Mouse (Mus musculus) left cerebral cortex, postnatal 36 days (tissue): ENCODE measurements at regions not wholly inside any gene's neighbourhood (a gene's known extent, or its start where the extent isn't known, plus 50 kb on each side); places are given as distances from the start of the nearest gene placed in this dataset.
"Not testable (repeated sequence)": the region's sequence is repeated elsewhere in the genome, so short reads cannot be mapped to it uniquely, and the experiment has no call there.

Experiments used
- DNase-seq, 2 experiments: peaks; one replicate each; pipeline ENCODE4 v3.0.0; 2021 to 2022; ENCODE audit warnings: low spot score in 2 of 2, mixed read lengths in 1 of 2
- intact Hi-C: fragments of 180-260 bp; cut with DNase I; formaldehyde crosslinking; loops from one replicate; pipeline ENCODE4 v1.15.1; 2025

DNA sequence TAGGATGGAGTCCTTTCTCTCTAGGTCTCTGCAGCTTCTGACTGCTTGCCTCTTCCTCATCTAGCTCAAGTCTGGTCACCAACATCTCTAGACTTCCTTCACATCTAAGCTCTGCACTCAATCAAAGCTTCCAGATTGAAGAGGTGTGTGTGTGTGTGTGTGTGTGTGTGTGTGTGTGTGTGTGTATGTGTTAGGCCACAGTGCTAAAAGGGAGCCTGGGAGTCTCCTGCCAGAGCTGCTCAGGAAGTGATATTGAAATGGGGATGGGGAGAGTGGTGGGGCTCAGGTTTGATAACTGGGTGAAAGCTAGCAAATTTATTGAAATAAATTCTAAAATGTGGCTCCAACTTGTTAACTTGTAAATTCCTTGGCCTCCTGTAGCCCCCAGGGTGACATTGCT is 73.3 kb downstream of the Gm31371 start:
- intact Hi-C loops, DNase-seq: not testable (repeated sequence)

DNA sequence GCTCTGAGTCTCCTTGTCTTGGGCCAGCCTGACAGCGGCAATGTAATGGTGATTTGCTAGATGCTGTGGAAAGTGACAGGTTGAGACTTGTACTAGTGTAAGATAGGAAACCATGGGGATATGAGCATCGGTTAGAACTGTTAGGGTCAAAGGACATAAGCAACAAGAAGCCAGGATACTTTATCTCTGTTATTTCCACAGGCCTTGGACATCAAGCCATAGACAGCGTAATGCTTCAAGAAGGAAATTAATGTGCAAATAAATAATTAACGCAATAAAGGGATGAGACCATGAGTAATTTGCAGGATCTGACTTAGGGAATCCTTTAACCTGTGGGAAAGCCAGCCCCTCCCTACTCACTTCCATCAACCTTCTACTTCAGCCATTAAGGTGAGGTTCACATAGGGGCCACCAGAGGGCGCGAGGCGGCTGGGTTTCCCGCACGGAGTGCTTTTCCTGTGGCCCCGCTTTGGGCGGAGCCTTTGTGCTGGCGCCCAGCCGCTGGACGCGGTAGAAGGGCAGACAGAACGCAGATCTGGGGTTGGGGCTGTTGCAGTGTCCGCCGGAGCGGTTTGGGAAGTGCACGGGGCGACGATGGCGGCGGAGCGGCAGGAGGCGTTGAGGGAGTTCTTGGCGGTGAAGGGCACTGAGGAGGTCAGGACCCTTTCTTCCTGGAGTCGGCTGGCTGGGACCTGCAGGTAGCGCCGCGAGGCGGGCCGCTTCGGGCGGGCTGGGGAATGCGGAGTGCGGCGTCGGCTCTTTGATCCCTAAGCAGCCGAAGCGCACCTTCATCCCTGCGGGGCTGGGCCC is 76.5 kb downstream of the Gm31371 start:
- DNase-seq = peak; percentile 26 to 27
- intact Hi-C loops = no loop called here

DNA sequence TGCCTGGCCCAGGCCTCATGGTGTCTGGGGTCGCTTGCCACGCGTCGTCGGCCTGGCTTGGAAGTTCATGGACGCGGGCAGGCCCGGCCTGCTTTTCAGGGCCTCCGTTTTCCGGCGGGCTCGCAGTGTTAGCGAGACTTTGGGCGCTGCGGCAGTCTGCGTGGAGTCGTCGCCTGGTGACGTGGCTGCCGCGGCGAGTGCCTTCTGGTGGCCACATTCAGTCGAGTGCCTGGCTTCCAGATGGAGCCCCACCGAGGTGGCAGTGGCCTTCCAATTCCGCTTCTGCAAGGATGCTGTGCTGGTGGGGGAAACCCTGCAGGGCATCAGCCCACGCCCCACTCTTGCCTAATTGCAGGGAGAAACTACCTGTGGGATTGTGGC is 77.1 kb downstream of the Gm31371 start:
- DNase-seq, intact Hi-C loops: not testable (repeated sequence)

DNA sequence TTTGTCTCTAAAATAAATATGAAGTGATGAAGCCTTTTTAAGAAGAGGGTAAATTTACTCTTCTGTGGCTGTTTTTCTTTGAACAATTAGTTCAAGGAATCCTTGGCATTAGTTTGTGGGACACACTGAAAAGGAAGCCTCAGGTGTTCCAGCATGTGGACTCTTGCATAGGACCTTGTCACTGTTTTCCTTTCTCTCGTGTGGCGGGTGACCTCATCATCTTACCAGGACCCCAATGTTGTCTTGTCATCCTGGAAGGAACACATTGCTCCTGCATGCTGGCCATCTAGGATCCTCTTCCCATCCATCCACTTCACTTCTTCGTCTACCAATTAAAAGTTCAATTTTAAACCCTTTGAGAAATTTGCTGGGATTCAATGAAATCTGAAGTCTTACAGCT is 104.9 kb downstream of the Gm31371 start:
- intact Hi-C loops = not testable (repeated sequence)
- DNase-seq = peak in 1 of 2 experiments; percentile 22

DNA sequence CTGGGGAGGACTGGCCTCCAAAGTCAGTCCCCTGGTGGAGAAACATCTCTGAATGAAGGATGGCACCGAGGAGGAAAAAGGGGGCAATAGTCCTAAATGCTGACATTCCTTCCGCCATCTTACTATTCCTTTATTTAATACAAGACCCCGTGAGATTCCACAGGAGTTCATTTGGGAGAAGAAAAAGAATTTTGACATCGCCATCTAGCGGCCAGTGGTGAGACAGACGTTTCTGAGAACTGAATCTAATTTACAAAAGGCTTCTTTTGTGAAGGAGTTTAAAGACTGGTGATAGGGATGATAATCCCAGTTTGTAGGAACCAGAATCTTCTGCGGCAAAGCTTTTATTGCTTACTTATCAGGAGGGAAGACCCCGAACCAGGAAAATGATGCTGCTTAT is 107.8 kb downstream of the Gm31371 start:
- DNase-seq, intact Hi-C loops: not testable (repeated sequence)

DNA sequence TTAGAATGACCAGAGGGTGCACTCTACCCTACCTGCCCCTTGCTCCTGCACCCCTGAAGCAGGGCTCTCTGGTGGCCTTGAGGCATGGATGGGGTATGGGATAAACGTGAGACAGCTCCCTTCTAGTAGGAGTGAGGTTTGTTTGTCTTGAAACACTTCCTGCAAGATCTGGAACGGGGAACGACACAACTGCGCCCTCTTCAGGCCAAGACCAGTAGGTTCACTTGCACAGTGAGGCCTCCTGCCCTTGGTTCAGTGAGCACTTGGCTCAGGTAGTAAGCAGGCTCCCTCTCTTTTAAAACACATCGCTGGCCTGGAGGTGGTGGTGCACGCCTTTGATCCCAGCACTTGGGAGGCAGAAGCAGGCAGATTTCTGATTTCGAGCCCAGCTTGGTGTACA is 110.1 kb downstream of the Gm31371 start:
- intact Hi-C loops, DNase-seq: not testable (repeated sequence)

DNA sequence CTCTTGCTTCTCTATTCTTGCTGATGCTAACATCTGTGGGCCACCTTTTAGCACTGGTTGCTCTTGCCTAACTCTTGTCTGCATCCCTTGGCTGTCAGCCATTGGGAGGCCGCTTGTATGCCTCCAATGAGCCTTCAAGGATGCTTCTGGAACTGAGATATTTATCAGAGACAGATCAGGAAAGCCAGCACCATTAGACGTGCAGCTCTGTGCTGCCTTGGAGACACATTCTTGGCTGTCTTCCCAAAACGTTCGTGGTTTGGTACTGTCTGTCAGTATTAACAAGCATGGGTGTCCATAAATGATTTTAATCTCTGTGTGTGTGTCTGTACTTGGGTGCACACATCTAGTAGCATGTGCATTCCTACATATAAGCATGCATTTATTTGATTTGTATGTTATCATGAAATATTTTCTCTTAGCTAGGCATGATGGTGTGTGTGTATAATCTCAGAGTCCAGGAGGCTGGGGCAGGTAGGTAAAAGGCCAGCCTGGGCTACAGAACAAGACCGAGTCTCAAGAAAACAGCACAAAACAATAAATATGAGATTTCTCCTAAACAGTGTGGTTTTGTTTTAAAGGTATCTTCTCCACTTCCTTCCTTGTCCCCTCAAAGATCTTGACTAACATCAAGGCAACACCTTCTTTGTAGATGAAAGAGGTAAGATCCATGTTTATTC is 111.4 kb downstream of the Gm31371 start:
- intact Hi-C loops, DNase-seq: not testable (repeated sequence)

DNA sequence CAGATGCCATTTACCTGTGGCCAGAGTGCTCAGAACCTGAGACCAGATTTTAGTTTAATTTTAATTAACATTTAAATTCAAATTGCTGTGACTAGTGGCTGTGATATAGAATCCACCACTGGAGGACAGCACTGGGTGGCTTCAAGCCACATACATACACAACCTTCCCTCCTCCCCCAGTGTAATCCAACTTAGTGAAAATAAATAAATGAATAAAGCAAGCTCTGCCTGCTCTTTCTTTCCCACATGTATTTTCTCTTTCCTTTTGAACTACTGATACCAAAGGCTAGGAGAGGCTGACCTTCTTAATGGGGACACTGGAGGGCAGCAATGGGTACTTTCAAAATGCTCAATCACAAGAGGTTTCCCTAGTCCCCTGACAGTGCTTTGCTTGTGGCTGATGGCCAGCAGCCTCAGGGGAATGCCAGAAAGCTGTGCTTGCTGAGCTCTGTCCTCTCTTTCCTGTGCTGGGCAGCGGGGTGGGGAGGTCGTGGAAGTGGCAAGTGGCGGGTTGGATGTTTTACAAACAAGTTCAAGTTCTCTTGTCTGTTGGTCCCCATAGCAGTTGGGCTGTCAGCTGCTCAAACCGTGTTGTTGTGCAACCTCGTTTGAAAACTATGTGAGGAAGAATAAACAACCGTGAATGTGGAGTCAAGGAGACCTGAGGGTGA is 112.4 kb downstream of the Gm31371 start:
- intact Hi-C loops, DNase-seq: not testable (repeated sequence)

DNA sequence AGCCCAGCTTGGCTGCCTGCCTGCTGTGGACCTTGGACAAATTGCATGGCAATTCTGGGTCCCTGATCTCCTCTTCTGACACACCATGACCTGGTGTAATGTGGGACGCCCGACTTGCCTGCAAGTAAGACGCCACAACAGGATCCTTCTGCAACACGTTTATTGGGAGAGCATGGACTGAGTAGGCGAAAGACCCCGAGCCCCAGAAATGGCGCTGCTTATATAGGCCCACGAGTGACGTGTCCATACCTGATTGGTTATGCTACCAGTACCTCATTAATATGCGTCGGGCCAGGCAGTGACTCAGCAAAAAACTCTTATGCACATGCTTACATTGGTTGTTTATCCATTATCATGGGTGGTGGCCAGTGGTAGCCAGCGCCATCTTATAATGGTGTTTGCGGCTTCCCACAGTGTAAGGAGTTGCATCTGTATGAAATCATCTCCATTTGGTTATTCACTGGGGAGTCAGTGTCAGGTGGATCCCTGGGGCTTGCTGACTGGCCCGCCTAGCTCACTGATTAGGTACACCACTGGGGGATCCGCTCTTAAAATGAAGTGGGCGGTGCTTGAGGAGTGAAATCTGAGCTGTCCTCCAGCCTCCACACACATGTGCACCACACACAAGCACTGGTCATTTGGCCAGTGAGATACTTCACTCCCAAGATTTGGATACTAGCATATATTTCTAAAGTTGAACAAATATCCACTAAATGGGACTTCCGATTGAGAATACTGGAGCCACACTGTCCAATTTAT is 113.1 kb downstream of the Gm31371 start:
- intact Hi-C loops = not testable (repeated sequence)
- DNase-seq = peak; percentile 16 to 36

DNA sequence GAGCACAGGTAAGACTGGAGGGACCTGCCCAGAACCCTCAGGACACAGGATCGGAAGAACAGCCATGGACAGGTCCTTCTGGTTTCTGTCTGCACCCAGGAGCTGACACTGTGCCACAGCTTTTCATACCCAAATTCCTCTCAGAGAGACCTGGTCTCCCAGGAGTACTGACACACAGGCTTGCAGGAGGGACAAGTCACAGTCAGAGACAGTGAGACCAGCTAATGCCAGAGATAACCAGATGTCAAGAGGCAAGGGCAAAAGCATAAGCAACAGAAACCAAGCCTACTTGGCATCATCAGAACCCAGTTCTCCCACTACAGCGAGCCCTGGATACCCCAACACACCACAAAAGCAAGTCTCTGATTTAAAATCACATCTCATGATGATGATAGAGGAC is 122.3 kb downstream of the Gm31371 start:
- intact Hi-C loops = not testable (repeated sequence)

DNA sequence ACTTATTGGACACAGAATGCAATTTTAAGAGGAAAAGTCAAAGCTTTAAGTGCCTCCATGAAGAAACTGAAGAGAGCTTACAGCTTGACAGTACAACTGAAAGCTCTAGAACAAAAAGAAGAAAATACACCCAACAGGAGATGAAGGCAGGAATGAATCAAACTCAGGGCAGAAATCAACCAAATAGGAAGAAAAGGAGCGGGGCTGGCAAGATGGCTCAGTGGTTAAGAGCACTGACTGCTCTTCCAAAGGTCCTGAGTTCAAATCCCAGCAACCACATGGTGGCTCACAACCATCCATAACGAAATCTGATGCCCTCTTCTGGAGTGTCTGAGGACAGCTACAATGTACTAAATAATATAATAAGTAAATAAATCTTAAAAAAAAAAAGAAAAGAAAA is 124.8 kb downstream of the Gm31371 start:
- DNase-seq, intact Hi-C loops: not testable (repeated sequence)

More for the DNA sequence above, 122.3 kb downstream of the Gm31371 start:
- not testable (repeated sequence) for DNase-seq

DNA sequence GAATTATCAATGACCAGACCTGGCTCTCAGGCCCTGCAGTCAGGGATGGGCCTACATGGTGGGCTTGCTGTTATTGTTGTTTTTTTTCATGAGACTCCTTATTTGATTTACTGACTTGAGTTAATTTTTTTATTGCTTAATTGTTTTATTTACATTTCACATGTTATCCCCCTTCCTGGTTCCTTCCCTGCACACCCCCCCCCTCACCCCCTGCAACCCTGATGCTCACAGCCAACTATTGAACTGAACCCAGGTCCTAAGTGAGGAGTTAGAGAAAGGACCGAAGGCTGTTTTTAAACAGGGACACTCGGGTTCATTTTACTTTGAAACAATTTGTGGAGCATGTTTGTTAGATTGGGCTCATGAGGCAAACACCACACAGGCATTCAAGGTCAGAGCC is 126.9 kb downstream of the Gm31371 start:
- intact Hi-C loops, DNase-seq: not testable (repeated sequence)

DNA sequence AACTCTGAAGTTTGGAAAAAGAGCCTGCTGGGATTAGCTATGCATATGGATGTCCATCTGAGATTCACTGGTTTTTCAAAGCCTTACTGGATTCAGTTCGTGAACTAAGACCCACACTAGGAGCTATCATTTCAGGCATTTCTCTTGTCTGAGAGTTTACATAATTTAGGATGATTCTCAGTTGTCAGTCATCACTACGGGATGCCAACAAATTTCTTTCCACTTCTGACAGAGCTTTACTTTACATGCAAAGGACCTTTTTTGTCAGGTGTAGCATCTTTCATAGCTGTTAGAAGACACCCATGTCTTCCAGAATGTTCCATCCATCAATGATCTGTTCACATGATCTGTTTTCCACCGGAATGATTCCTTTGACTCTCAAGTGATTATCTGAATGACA is 154.4 kb downstream of the Gm31371 start:
- peak in 1 of 2 experiments; percentile 7 for DNase-seq
- intact Hi-C loops = not testable (repeated sequence)

DNA sequence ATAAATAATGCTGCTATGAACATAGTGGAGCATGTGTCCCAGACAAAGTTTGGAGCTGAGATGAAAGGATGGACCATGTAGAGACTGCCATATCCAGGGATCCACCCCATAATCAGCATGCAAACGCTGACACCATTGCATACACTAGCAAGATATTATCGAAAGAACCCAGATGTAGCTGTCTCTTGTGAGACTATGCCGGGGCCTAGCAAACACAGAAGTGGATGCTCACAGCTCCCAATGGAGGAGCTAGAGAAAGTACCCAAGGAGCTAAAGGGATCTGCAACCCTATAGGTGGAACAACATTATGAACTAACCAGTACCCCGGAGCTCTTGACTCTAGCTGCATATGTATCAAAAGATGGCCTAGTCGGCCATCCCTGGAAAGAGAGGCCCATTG is 194.9 kb downstream of the Gm31371 start:
- DNase-seq, intact Hi-C loops: not testable (repeated sequence)

DNA sequence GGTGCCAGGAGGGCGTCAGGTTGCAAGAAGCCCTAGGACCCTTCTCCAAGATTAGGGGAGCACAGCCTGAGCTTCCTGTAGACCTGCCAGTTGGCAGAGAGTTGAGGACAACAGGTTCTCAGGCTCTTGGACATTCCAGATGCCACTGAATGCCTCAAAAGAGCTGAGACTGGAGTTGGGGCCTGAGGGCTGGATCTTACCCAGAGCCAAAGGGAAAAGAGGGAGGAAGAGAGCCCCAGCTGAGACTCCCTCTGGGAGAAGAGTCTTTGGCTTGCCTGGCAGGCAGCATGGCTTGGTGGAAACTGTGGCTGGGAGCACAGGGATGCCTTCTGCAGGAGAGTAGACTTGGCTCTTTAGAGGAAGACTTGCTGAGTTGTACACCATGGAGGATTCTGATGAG is 197.0 kb downstream of the Gm31371 start:
- intact Hi-C loops, DNase-seq: not testable (repeated sequence)

DNA sequence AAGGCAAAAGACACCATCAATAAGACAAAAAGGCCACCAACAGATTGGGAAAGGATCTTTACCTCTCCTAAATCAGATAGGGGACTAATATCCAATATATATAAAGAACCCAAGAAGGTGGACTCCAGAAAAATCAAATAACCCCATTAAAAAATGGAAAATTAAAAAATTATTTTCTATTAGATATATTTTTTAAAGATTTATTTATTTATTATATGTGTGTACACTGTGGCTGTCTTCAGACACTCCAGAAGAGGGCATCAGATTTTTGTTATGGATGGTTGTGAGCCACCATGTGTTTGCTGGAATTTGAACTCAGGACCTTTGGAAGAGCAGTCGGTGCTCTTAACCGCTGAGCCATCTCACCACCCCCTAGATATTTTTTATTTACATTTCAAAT is 199.2 kb downstream of the Gm31371 start:
- intact Hi-C loops, DNase-seq: not testable (repeated sequence)

DNA sequence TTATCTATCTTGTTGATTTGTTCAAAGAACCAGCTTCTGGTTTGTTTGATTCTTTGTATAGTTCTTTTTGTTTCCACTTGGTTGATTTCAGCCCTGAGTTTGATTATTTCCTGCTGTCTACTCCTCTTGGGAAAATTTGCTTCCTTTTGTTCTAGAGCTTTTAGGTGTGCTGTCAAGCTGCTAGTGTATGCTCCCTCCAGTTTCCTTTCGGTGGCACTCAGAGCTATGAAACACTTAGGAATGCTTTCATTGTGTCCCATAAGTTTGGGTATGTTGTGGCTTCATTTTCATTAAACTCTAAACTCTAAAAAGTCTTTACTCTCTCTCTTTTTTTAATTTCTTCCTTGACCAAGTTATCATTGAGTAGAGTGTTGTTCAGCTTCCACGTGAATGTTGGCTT is 204.0 kb downstream of the Gm31371 start:
- intact Hi-C loops, DNase-seq: not testable (repeated sequence)

DNA sequence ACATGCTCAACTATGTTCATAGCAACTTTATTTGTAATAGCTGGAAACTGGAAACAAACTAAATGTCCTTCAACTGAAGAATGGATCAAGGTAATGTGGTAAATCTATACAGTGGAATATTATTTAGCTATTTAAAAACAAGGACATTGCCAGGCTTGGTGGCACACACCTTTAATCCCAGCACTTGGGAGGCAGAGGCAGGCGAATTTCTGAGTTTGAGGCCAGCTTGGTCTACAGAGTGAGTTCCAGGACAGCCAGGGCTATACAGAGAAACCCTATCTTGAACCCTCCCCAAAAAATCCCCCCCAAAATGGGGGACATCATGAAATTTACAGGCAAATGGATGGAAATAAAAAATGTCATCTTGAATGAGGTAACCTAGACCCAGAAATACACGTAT is 213.6 kb downstream of the Gm31371 start:
- intact Hi-C loops, DNase-seq: not testable (repeated sequence)

DNA sequence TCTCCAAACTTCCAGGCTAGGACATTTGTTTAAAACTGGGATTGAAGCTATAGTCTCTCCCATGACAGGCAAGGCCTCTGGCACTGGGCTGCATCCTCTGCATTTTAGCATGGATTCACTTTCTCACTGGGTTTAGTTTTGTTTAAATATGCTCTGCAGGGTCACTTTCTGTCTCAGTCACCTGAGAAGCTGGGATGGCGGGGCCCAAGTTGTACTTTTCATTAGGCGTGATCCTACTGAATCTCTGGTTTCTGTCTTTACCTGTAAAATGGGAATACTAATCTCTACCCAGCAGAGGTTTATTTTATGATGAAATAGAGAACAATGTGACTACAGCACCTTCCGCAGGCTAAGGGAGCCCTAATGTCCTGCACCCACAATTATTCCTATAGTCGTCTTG is 216.4 kb downstream of the Gm31371 start:
- intact Hi-C loops, DNase-seq: not testable (repeated sequence)

DNA sequence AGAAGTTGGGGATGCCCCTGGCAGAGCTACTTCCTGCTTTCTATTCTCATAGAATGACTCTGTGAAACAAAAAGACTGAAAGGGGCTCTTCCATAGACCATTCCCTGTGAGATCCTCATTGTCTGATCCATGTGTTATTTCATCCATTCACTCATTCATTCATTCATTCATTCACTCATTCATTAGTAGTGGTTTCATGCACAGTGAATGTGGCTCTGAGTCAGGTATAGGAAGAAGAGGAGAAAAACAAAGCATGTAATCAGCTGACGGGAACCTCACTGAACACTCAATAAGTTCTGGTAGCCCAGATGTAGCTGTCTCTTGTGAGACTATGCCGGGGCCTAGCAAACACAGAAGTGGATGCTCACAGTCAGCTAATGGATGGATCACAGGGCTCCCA is 217.0 kb downstream of the Gm31371 start:
- intact Hi-C loops, DNase-seq: not testable (repeated sequence)
